Mouse (Mus musculus) lung, adult 18-20 months (tissue): ENCODE results near the gene Maml3.

Experiments
- DNase-seq, 2 experiments: peaks; one replicate each; pipeline ENCODE4 v3.0.0; 2022; ENCODE audit warnings: mixed read lengths in 2 of 2

The Maml3 gene

DNA sequence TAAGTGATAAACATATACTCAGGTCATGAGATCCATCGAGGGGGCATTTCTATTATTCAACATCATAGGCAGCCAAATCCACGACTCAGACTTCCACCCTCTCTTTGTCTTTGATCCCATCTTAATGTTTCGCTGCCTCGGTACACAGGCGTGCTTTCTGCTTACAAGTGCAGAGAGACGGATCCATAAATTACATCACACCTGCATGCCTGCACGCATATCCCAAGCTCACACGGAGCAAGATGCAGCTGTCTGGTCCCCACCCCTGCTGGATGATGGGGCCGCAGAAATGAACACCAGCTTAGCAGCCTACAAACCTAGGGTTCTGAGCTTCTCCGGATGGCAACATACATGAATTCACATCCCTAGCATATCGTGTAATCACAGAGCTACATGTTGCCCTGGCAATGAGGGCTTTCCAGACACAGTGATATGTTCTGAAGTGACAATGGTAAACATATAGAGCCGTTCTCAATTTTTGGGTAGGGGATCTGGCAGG is 200.5 kb downstream of the Maml3 start:
- no peak for DNase-seq

DNA sequence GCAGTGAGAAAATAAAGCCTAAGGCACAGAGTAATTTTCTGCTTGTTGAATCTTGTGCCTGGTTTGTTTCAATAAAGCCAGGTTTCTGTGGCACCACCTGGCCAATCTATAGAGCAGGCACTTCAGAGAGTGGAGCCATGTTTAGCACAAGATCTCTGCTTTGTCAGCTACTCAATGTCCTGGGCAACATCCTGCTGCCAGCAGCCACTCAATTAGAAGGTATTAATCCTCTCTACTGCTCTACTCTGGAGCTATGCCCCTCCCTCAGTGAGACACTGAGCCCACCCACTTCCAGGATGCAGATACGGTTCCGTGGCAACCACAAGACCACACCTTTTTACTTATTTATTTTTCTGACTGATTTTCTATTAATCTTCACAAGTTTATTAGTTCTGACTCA is 203.7 kb downstream of the Maml3 start:
- no peak for DNase-seq

DNA sequence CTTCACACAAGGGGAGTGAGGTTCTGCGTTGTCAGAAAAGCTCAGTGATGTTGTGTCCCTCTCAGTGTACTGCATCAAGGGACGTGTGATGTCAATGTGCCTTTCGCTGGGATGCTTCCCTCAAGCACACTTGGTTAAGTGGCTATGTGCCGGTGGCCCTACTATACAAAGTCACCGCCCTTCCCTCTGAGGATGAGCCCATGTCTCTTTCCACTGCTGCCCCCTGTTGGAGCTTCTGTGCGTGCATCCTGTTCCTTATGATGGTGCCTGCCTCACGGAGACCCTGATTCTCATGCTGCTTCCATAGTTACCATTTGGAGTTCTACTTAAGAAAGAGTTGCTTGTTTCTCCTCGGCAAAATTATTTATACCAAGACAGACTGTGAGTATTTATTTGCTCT is 210.4 kb downstream of the Maml3 start:
- no peak for DNase-seq

DNA sequence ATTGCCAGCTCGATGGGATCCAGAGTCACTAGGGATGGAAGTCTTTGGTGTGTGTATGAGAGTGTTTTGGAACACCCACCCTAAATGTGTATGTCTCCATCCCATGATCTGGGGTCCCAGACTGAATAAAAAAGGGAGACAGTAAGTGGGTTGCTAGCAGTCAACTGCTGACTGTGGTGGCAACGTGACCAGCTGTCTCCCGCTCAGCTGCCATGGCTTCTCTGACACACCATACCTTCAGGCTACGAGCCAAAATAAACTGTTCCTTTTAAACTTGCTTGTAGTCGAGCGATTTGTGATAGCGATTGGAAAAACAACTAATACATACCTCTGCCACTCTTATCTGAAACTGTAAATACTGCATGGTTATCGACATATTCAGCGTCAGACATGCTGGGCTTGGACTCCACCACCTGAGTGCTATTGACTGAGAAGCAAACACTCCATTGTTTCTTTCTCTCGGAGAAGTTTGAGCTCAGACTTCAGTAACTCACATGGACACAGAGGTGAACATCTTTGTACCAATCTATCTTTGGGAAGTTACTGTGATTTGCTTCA is 213.2 kb downstream of the Maml3 start:
- no peak for DNase-seq

DNA sequence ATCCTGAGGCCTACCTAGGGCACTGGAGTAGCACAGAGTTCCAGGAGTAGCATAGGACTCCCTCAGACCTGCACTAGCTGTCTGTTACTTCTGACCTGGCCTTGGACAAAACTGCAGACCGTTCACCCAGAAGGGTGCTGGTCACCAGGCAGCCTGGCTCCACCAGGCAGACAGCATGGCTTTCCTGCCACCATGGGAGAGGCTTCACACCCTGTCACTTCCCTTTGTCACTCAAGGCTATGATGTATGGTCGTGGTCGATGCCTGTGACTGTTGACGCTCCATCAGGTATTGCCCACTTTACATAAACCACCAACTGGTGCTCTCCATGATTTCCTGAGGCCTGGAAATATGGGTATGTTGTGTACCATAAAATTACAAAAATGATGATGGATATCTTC is 214.7 kb downstream of the Maml3 start:
- no peak for DNase-seq

DNA sequence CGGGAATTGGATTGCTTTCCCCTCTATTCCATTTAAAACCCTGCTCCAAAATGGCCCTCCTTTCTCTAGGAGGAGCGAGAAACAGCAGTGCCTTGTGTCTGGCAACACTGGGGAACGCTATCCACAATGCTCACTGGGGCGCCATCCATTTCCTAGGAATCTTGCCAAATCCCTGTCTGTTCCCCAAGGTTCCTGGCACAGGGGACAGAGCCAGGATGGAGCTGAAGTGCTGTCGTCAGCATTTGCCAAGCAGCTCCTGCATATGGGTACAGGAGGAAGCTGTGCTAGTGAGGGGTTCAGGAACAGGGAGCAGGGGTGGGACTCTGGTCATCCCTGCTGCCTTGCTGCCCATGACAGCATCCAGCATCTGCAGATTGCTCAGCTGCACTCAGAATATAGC is 215.1 kb downstream of the Maml3 start:
- peak; percentile 35 to 55 for DNase-seq

DNA sequence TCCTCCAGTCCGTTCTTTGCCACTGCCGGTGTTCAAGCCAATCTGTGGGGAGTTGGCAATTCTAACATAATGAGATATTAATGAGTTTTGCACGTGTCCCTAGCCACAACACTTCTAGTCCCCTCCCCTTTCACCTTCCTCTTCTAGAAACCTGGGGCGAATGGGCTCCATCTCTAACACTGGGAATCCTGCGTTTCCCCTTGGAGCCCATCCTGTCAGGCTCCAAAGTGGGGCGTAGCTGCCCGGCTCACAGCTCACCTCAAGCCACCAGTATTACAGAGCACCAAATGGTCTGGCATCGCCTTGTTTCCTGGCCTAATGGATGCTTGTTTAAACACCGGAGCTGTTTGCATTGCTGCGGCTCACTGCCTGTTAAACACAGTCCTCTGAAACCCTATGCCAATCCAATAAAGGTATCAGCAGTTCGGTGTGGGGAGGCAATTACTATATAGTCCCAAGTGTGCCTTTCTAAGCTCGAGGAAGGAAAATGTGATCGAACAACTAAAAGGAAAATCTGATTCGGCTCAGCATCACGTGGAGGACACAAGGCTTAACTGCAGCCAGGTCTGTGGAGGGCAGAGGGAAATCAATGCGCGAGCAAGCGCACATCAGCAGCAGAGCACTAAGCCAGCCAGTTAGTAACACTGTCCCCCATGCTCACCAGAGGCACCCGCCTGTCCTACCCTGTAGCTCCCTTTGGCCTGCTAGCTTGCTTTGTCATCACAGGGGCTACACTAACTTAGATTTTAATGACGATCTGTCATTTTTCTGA is 216.0 kb downstream of the Maml3 start:
- peak in 1 of 2 experiments; percentile 47 for DNase-seq

DNA sequence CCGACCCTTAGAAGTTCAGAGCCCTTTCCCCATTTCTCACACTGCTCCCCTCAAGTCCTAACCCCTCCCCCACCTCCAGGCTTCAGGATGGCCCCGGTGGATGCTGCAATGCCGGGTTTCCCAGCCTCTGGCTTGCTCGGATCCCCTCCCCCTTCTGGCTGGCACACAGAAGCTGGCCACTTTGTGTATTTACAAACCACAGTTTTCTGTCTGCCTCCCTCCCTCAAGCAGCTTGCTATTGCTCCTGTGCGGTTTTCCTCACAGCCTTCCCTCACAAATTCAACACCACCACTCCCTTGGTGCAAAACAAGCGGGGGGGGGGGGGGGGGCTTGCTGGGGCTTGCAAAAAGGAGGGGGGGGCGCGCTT is 216.6 kb downstream of the Maml3 start:
- DNase-seq, result peak in 1 of 2 experiments; percentile 56

DNA sequence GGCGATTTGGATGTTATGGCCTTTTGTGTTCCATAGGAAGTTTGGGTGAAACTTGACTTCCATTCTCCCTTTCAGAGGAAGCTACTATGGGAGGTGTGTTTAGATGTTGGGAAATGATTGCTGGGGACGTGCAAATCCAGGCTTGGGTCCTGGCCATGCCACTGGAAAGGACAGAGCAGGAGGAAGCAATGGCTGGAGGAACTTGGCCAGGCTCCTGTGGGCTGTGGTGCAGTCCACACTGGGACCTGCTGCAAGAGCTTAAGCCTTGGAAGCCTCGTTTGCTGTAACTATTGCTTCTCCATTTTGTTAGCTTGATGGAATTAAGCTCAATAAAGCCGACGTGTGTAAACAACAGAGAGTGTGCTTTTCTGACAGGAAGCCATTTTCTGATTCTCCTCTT is 219.0 kb downstream of the Maml3 start:
- no peak for DNase-seq

DNA sequence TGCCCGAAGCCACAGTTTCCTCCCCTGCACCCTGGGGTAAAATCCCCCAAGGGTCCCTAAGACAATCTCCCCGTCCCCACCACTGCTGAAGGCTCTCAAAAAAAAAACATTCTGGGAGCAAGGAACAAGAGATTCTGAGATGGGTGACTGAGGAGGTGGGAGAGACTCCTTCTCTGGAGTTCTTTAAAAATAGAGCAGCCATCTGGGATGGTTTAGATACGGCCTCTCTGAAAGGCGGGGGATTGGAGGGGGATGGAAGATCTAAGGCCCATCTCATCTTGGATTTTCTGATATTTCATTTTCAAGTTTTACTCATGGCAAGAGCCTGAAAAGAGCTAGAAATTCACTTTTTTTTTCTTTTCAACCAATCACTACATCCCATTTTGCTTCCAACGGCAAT is 219.4 kb downstream of the Maml3 start:
- DNase-seq, result no peak

DNA sequence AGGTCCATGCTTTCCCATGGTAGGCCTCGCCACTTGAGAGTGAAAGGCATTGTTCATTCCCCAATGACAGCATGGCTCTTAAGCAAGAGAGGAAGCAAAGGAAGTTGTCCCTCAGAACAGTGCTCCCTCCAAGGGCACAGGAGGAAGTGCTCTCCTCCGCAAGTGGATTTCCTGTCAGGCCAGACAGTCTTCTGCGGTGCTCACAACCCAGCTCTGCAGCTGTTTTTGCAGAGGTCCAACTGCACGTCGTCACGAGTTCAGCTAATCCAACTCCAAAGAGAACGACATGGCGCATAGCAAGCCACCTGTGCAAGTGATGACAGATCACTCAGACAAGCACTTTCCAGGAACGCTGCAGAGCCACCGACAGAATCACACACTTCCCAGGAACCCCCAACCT is 222.9 kb downstream of the Maml3 start:
- DNase-seq, result peak; percentile 32 to 43

DNA sequence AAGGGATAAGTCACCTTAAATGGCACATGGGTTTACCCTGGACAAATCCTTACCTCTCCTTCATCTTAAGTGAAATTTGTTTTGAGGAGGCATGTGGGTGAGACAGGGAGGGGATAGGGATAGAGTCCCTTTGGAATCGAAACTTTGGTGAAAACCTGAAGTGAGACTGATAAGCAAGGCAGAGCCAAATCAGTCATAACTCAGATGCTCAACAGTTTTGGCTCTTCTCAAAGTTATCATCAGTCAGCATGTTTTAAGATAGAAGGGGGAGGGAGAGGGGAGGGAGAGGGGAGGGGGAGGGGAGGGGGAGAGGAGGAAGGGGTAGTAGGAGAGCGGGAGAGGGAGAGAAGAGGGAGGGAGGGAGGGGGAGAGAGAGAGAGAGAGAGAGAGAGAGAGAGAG is 223.5 kb downstream of the Maml3 start:
- no peak for DNase-seq

DNA sequence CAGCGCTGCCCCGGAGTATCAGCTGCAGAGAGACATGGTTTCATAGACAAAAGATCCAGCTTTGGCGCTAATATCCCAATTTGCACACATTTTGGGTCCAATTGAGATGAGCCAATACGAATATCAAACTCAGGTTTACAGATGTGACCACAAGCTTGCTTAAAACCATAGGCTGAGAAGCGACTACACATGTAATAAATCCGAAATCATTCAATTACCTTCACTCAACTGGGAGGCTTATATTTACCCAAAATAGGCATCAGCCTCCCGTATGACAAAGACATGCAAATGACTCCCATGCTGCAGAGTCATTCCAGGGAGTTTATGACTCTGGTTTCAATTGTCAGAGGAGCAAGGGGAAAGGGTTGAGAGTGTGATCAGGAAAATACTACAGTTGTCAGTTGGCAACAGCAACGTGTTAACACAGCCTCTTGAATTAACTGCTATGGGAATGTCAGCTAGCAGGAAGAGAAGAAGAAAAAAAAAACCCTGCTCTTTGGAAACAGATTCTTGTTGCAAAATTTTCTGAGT is 224.3 kb downstream of the Maml3 start:
- no peak for DNase-seq

DNA sequence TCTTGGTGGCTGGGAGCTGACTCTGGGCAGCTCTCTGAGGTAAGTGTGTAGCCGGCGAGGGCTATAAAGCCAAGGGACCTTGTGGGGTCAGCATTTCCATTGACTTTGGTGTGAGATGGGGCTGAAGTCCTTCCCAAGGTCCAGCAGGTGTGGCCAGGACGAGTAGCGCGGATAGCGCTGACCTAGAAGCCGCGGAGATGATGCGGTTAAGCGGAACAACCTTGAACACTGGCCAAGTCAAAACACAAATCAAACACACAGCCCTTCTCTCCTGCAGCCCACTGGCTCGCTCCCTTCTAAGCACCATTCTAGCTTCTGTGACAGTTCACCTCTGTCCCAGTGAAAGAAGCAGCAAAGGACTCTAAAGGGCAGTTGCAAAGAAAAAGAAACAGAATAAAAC is 225.7 kb downstream of the Maml3 start:
- no peak for DNase-seq

DNA sequence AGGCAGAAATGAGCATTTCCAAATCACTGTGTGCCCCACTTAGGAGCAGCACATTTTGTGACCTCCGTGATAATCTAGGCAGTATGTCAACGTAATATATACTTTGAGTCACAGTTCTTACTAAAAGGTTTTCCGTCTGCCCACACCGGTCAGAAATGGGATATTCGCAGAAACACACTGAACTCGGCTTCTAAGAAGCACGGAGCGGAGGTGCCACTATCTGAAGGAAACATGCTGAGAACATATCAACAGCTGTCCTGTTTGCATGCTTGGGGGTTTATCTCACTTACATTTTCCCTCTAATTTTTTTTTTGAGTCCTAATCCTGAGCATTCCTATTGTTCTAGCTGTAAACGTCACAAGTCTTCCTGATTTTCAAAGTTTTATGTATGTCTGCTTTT is 226.3 kb downstream of the Maml3 start:
- DNase-seq, result no peak

DNA sequence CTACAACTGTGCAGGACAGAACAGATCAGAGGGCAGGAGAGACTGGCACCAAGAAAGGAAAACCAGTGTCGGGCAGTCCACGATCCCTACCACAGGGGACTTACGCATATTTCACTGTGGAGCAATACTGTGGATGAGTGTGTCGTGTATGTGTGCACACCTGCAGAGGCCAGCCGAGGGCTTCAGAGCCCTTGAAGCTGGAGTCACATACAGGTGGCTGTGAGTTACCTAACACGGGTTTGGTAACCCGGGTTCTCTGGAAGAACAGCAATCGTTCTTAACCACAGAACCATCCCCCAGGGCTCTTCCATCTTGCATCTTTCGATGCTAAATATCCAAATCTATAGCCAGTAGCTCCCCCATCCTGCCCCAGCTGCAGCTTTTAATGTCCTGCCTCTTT is 228.1 kb downstream of the Maml3 start:
- DNase-seq, result peak in 1 of 2 experiments; percentile 39

DNA sequence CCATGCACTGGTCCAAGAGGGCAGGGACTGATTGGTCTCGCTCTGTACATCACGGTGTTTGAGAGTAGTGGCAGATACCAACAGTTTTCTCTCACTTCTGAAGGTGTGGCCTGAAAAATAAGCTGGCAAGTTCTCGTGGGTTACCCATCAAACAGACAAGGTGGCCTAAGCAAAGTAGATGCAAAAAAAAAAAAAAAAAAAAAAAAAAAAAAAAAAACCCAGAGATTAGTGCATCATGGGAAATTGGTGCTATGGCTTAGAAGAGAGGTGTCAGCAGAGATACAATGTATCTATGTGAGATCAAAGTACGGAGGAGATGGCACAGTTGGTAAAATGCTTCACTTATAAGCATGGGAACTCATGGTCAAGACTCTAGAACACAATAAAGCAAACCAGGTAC is 229.2 kb downstream of the Maml3 start:
- DNase-seq, result no peak

DNA sequence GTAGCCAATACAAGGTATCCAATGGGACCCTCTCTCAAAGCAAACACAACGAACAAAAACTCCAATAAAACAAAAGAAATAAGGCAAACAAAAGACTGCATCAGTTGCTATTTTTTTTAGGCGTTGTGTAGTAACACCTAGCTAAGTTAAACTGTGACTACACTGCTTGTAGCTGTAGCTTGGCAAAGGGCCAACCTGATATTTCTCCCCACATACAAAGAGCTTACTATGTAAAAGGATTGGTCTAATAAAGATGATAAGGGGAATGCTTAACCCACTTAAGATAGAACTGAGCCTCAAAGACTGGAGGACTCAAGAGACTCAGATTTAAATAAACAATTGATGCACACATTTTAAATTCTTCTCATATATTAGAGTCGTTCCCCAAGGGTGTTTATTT is 230.6 kb downstream of the Maml3 start:
- DNase-seq, result no peak

DNA sequence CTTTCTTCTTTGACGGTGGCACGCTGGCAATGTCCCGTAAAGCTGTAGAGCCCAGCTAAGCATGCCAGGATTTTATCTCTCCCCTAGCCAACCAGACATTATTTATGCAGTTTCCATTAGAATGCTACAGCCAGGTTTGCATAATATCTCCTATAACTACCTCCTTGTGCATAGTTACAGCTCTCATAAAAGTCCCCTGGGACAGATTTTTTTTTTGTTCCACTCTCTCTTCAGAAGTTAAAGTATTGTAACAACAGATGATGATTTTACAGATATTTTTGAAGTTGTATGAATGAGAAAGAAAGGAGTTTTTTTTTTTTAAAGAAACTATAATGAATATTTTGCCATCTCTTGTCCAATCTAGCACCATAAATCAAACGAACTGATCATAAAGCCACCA is 232.1 kb downstream of the Maml3 start:
- no peak for DNase-seq

DNA sequence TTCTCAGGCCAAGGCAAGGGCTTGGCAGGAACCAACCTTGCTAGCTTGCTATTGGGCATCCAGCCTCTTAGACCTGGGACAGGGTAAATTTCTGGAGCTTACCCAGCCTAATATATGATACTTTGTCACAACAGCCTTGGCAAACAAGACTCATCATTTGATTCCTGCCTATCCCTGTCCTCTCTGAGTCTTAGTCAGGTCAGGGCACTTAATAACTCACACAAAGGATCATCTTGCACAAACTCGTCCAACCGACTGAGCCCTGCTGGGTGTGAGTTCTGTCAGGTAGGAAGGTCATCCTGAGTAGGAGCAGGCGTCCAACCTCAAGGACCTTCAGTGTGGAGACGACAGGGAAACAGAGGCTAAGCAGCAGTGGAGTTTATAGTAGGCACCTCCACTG is 233.5 kb downstream of the Maml3 start:
- DNase-seq, result no peak

DNA sequence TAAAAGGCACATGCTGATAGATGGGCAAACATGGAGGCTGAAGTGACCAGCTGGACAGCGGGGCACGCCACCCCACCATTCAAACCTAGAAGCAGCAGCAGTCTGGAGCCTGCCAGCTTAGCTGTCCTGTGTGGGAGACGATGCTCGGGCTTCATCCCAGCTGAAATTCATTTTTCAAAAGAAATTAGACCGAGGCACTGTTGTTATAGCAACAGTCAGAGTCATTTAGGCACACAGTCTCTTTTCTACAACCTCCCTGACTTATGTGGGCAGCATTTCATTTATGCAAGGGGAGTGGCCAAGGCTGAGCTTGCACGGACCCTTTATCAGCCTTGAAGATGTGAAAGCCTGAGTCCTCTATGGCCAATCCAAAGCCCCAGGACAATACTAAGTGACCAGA is 234.9 kb downstream of the Maml3 start:
- no peak for DNase-seq

DNA sequence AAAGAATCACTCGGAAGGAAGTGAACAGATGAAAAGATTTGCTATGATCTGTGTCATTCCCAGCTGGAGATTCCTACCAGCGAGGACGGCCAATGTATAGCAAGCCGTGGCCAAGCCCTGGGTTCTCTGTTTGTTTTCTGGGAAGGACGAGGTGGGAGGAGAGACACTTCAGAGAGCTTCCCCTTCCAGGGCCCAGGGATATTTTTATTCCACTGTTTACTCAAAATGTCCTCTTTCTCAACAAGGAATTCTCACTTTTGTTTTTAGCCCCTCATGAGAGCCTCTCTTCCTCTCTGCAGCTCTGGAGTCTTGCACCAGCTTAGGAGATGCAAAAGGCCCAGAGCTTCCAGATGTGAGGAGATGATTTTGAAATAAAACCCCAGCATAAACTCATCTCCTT is 236.0 kb downstream of the Maml3 start:
- DNase-seq, result no peak

DNA sequence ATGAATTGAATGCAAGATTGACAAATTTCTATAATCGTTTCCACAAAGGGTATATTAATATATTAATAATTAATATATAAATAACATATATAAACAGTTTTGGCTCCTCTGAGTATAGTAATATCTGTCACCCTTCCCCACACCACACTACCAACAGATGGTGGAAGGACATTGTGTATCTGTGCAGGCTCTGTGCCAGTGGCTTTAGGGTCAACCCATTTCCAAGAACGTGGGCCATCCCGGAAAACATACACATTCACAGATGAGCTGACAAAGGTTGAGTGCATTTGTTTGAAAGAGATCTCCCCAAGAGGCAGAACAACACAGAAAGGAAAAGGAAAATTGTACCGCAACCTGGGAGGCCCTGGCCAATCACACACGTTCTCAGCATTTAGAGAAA is 238.4 kb downstream of the Maml3 start:
- DNase-seq, result no peak

DNA sequence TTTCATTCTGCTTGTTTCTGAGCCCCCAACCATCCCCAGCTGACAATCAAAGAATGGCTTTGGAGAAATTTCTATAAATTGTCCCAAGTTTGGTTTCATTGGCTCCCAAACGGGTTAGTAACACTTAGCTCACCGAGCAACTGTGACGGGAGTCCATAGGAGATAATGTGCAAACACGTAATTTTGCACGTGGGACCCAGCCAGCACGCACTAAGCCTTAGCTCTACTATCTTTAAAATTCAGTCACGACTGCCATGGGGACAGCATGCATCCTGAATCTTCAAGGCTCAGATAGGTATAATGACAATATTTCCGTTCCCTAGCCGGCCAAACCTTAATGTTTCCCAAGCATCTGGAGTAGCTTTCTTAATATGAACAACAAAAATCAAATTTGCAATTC is 243.2 kb downstream of the Maml3 start:
- no peak for DNase-seq

DNA sequence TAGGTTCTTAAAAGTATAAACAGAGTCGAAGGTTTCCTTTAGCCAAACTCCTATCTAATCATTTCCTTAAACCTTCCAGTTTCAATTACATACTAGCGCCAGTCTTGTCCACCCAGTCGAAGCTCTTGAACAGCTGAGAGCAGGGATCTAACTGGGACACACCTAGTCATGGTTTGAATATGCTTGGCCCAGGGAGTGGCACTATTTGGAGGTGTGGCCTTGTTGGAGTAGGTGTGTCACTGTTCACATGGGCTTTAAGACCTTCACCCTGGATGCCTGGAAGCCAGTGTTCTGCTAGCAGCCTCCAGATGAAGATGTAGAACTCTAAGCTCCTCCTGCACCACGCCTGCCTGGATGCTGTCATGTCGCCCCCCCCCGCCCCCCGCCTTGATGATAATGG is 244.4 kb downstream of the Maml3 start:
- DNase-seq, result no peak
